Mouse (Mus musculus) intestine, postnatal 0 days (tissue): ENCODE measurements around the gene Fbxo7. TPM values are rescaled to one million over a fixed set of nuclear protein-coding genes. Genes with fewer than 3 reads are reported as not detected.

ENCODE experiments used
- ATAC-seq: fragments of 200-750 bp; cut with Nextera tagmentation; 2 replicates; pipeline ENCODE4 v1.8.0; 2017; ENCODE audit warnings: mild to moderate bottlenecking, moderate TSS enrichment, moderate library complexity
- H3K27ac ChIP-seq: fragments of 300-500 bp; sonication (generic); 2 replicates; pipeline ENCODE4 v1.5.1; 2014; ENCODE audit warnings: mild to moderate bottlenecking, low read depth, low read length, moderate library complexity
- H3K27me3 ChIP-seq: fragments of 300-500 bp; sonication (generic); replicated peaks from 2 replicates; pipeline ENCODE4 v1.6.1; 2014; ENCODE audit warnings: low read length, mixed read lengths; ENCODE audit not compliant: control insufficient read depth, insufficient read depth
- H3K36me3 ChIP-seq: fragments of 300-500 bp; sonication (generic); 2 replicates; pipeline ENCODE4 v1.6.1; 2014; ENCODE audit warnings: mild to moderate bottlenecking, moderate library complexity; ENCODE audit not compliant: control insufficient read depth, insufficient read depth
- H3K4me1 ChIP-seq: fragments of 300-500 bp; sonication (generic); replicated peaks from 2 replicates; pipeline ENCODE4 v1.6.1; 2014; ENCODE audit warnings: antibody characterized with exemption, low read length, mixed read lengths; ENCODE audit not compliant: control insufficient read depth, insufficient read depth
- H3K4me2 ChIP-seq: fragments of 300-500 bp; sonication (generic); replicated peaks from 2 replicates; pipeline ENCODE4 v1.6.1; 2014; ENCODE audit warnings: low read depth, mild to moderate bottlenecking, moderate library complexity
- H3K4me3 ChIP-seq: fragments of 300-500 bp; sonication (generic); 2 replicates; pipeline ENCODE4 v1.5.1; 2014; ENCODE audit warnings: low read depth, low read length
- H3K9ac ChIP-seq: fragments of 300-500 bp; sonication (generic); 2 replicates; pipeline ENCODE4 v1.6.1; 2014; ENCODE audit warnings: mild to moderate bottlenecking, low read depth, low read length
- H3K9me3 ChIP-seq: fragments of 300-500 bp; sonication (generic); 2 replicates; pipeline ENCODE4 v1.6.1; 2016; ENCODE audit warnings: mixed run types; ENCODE audit not compliant: control insufficient read depth
- CTCF ChIP-seq: sonication (generic); IDR thresholded peaks from 2 replicates; pipeline ENCODE4 v1.5.1; 2016; ENCODE audit warnings: low read depth, mild to moderate bottlenecking, control low read depth, antibody characterized with exemption, moderate library complexity
- WGBS: fragments of 180-500 bp; shearing (Covaris S2); extraction: QIAGEN DNeasy Blood & Tissue Kit; methylation state at CpG from one replicate; pipeline ENCODE4 v1.1.7; 2014; 5-methylcytosine and 5-hydroxymethylcytosine counted together
- polyA plus RNA-seq: library from polyadenylated mRNA; unstranded; fragments of >200 nt; fragmentation: Nextera tagmentation; extraction: Ambion mirVana; gene quantifications from 2 replicates; pipeline ENCODE4 v1.2.1, GENCODE M21; 2015

Fbxo7 gene
- polyA plus RNA-seq, 1 experiment from 2014 or later: 28.6 TPM

DNA sequence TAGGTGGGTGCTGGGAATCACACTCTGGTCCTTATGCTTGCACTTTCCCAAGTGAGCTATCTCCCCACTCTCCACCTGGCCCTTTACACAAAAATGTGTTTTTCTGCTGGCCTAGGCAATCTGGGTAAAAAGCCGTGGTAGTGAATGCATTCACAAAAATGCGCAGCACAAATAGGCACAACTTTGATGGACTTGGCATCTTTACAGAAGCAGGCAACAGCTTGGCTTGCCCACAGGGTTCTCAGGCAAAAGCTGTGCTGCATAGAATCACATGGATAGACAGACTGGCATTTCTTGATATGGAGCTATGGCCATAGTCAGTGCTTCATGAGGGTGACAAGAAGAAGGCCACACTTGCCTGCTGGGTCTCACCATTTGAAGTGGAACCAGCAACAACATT is 57.0 kb downstream of the Fbxo7 start:
- WGBS: 96% methylated on average over 2 of the region's 2 CpGs
- Histone ChIP-seq H3K4me1 (no peaks in the 10 kb centered on the region), H3K9ac (no peak overlapping the region), H3K36me3 (no peaks in the 10 kb centered on the region), H3K4me3 (no peak overlapping the region), H3K27me3 (no peaks in the 10 kb centered on the region), H3K9me3 (no peaks in the 10 kb centered on the region), H3K27ac (no peak overlapping the region), H3K4me2 (no peak overlapping the region)
- TF ChIP-seq CTCF: no peak
- ATAC-seq: no peak

DNA sequence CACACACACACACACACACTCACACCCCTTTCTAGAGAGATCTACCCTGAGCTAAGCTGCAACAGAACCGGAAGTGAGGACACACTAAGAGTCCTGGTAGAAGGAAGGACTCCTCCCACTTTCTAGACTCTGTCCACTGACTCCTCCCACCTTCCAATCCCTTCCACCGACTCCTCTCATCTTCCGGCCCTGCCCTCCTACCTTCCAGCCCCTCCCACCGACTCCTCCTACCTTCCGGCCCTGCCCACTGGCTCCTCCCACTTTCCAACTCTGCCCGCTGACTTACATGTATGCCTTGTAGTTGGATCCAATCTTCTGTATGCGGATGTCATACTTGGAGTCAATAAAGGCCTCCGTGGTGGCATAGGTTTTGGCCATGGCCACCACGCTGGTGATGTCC is 58.1 kb downstream of the Fbxo7 start:
- no peak for TF ChIP-seq CTCF
- Histone ChIP-seq H3K27ac (no peak overlapping the region), H3K4me2 (no peak overlapping the region), H3K27me3 (no peaks in the 10 kb centered on the region), H3K4me1 (no peaks in the 10 kb centered on the region), H3K36me3 (no peaks in the 10 kb centered on the region), H3K4me3 (no peak overlapping the region), H3K9me3 (no peaks in the 10 kb centered on the region), H3K9ac (no peak overlapping the region)
- 84% methylated on average over 9 of the region's 9 CpGs for WGBS
- ATAC-seq: peak; percentile 22; the same call in 1 of the 2 replicates

DNA sequence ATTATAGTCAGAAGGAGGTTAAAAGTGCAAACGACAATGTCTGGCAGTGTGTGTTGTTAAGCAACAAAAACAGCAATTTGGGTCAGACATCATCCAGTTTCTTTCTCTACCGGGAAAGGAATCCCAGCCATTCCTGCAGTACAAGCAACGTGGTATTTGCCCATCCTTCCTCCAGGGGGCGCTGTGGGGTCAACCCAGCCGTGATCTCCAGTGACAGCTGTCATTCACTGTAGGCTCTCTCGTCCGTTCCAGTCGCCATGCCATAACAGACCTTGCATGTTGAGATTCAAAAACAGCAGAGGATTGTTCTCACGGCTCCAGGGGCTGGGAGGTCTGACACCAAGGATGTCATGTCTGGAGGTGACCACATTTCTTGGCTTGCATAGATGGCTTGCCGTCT is 70.1 kb downstream of the Fbxo7 start:
- H3K4me3 ChIP-seq: no peak overlapping the region
- H3K27ac ChIP-seq: no peak overlapping the region
- ATAC-seq: no peak
- H3K4me2 ChIP-seq: no peak overlapping the region
- H3K4me1 ChIP-seq: no peaks in the 10 kb centered on the region
- H3K27me3 ChIP-seq: no peaks in the 10 kb centered on the region
- H3K9ac ChIP-seq: no peak overlapping the region
- H3K9me3 ChIP-seq: no peaks in the 10 kb centered on the region
- 52% methylated on average over 10 of the region's 10 CpGs for WGBS
- peak; percentile 81 for TF ChIP-seq CTCF
- no peaks in the 10 kb centered on the region for H3K36me3 ChIP-seq

DNA sequence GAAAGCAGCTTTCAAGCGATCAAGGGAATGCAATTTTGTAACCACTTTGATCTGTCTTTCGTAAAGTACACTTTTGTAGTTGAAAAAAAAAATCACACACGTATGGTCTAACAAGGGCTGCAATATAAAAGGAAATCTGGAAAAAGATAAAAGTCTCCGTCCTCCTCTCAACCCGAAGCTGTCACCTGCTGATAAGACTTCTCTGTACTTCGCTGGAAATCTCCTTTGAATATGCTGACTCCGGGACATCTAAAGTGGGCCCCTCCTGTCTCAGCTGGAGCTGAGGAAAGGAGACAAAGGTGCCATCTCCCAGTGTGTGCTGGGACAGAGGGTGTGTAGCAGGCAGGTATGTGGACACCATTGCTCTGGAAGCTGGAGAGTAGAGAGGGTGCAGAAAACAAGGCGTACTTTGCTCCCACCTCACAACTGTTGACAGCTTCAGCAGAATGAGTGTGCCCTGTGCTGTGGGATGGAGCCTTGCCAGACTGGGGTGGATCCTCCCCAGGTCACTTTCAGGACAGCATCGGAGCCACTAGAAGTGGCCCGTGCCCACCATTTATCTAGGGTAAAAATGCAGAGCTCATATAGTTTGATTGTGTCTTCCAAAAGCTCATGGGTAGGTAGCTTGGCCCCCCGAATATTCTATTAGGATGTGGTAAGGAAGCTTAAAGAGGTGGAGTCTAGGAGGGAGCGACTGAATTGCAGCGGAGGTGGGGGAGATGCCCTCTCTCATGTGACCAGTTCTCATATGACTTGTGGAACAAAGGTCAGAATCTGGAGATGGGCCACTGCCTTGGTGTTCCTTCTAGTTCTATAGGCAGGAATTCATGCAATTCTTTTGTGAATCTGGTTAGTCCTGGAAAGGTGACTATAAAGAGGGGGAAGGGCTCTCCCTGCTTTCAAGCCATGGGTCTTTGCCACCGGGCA is 71.6 kb downstream of the Fbxo7 start:
- Histone ChIP-seq H3K4me3 (no peak overlapping the region), H3K9ac (no peak overlapping the region), H3K27ac (peak overlapping the region; percentile 64), H3K9me3 (no peaks in the 10 kb centered on the region), H3K27me3 (no peaks in the 10 kb centered on the region), H3K4me2 (peak overlapping the region; percentile 35; the same call in 1 of the 2 replicates), H3K4me1 (no peaks in the 10 kb centered on the region), H3K36me3 (no peaks in the 10 kb centered on the region)
- ATAC-seq: peak; percentile 91
- WGBS: 52% methylated on average over 14 of the region's 14 CpGs
- TF ChIP-seq CTCF: no peak

DNA sequence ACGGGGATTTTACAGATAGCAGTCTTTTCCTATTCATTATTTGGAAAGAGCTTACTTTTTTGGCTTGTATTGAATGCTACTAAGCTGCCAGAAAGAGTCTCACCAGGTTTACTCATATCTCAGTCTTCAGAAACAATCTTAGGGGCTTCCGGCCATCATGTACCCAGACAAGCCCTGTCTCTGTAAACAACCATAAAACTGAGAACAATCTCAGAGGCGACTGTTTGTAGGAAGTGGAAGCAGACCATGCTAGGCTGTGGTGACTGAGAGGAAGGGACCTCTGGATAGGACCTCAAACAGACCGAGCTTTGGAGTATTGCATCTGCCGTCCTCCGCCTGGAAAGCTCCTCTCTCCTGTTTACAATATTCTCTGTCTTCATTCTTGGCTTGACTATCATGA is 76.6 kb downstream of the Fbxo7 start:
- WGBS: 65% methylated on average over 6 of the region's 6 CpGs
- Histone ChIP-seq H3K27me3 (no peaks in the 10 kb centered on the region), H3K4me3 (no peak overlapping the region), H3K4me2 (no peak overlapping the region), H3K4me1 (no peaks in the 10 kb centered on the region), H3K27ac (no peak overlapping the region), H3K36me3 (no peaks in the 10 kb centered on the region), H3K9me3 (peaks cover 8% of the 10 kb centered on the region; the same call in 1 of the 2 replicates), H3K9ac (no peak overlapping the region)
- no peak for TF ChIP-seq CTCF
- no peak for ATAC-seq

DNA sequence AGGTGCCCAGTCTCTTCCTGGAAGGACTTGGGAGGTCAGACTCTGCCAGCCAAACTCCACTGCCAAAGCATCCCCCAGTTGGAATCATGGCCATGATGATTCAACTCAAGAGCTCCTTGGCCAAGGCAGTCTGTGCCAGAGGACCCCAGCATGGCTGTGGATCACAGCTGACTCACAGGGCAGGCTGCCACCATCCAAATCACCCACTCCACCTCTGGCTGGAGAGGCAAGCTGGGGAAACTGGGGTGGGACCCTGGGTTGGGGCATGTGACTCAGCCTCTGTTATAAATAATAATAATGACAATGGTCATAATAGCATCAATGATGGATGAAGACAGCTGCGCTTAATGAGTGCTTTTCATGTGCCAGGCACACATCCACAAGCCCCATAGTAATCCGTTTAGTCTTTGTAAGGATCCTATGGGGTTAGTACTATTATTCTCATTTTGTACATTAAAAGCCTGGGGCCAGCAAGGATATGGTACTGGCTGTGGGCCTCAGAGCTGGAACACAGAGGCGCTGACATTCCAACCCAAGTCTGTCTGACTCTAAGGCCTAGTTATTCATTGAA is 78.6 kb downstream of the Fbxo7 start:
- H3K4me3 ChIP-seq: no peak overlapping the region
- no peak for ATAC-seq
- 76% methylated on average over 3 of the region's 3 CpGs for WGBS
- H3K36me3 ChIP-seq: no peaks in the 10 kb centered on the region
- no peak overlapping the region for H3K4me2 ChIP-seq
- no peak for TF ChIP-seq CTCF
- no peaks in the 10 kb centered on the region for H3K27me3 ChIP-seq
- no peaks in the 10 kb centered on the region for H3K4me1 ChIP-seq
- no peak overlapping the region for H3K9ac ChIP-seq
- H3K27ac ChIP-seq: no peak overlapping the region
- peaks cover 8% of the 10 kb centered on the region; the same call in 1 of the 2 replicates for H3K9me3 ChIP-seq

Other genes starting within 250 kb of the Fbxo7 start
- 19.8 and 20.1 TPM in 2 replicates for gene Pwp1, start 192.5 kb upstream of the Fbxo7 start, polyA plus RNA-seq
- 7.3 and 8.8 TPM in 2 replicates for gene Prdm4, start 104.8 kb upstream of the Fbxo7 start, polyA plus RNA-seq
- gene Ascl4, start 94.3 kb upstream of the Fbxo7 start, polyA plus RNA-seq: 0.20 TPM in 1 of 2 replicates, not detected in the other
- 72.4 and 75.1 TPM in 2 replicates for gene Rtcb, start 64.1 kb upstream of the Fbxo7 start, polyA plus RNA-seq
- gene Bpifc, start 10.1 kb upstream of the Fbxo7 start, polyA plus RNA-seq: not detected in 2 replicates